Mouse (Mus musculus) heart, embryonic 12.5 days (tissue): ENCODE measurements at regions not wholly inside any gene's neighbourhood (a gene's known extent, or its start where the extent isn't known, plus 50 kb on each side); places are given as distances from the start of the nearest gene placed in this dataset.
"Not testable (repeated sequence)": the region's sequence is repeated elsewhere in the genome, so short reads cannot be mapped to it uniquely, and the experiment has no call there.

Experiments
- ATAC-seq: fragments of 200-750 bp; cut with Nextera tagmentation; 2 replicates; pipeline ENCODE4 v1.8.0; 2017; ENCODE audit warnings: moderate TSS enrichment, moderate library complexity; ENCODE audit not compliant: insufficient number of reproducible peaks, low FRiP score
- H3K27ac ChIP-seq: fragments of 300-500 bp; sonication (generic); 2 replicates; pipeline ENCODE4 v1.5.1; 2016; ENCODE audit warnings: mild to moderate bottlenecking, moderate library complexity; ENCODE audit not compliant: poor library complexity, severe bottlenecking
- H3K27me3 ChIP-seq: fragments of 300-500 bp; sonication (generic); replicated peaks from 2 replicates; pipeline ENCODE4 v1.6.1; 2016; ENCODE audit warnings: mild to moderate bottlenecking, moderate library complexity
- H3K36me3 ChIP-seq: fragments of 300-500 bp; sonication (generic); 2 replicates; pipeline ENCODE4 v1.6.1; 2016; ENCODE audit warnings: mild to moderate bottlenecking, moderate library complexity
- H3K4me1 ChIP-seq: fragments of 300-500 bp; sonication (generic); replicated peaks from 2 replicates; pipeline ENCODE4 v1.6.1; 2016; ENCODE audit warnings: mild to moderate bottlenecking
- H3K4me2 ChIP-seq: fragments of 300-500 bp; sonication (generic); 2 replicates; pipeline ENCODE4 v1.6.1; 2016; ENCODE audit warnings: mild to moderate bottlenecking, moderate library complexity
- H3K4me3 ChIP-seq: fragments of 300-500 bp; sonication (generic); 2 replicates; pipeline ENCODE4 v1.5.1; 2016; ENCODE audit warnings: mild to moderate bottlenecking
- H3K9ac ChIP-seq: fragments of 300-500 bp; sonication (generic); 2 replicates; pipeline ENCODE4 v1.6.1; 2016; ENCODE audit warnings: mild to moderate bottlenecking, moderate library complexity
- H3K9me3 ChIP-seq: fragments of 300-500 bp; sonication (generic); replicated peaks from 2 replicates; pipeline ENCODE4 v1.6.1; 2016; ENCODE audit warnings: mild to moderate bottlenecking, moderate library complexity
- WGBS: fragments of 180-500 bp; shearing (Covaris S2); methylation state at CpG from one replicate; pipeline ENCODE4 v1.1.7; 2016; 5-methylcytosine and 5-hydroxymethylcytosine counted together

GRCm38 (mm10) chr1:189515476-189515875 is 113.4 kb upstream of the Kcnk2 start:
- WGBS = 74% methylated on average over 7 of the region's 7 CpGs

GRCm38 (mm10) chr1:189513358-189513757 is 111.3 kb upstream of the Kcnk2 start:
- Histone ChIP-seq H3K4me2 (no peak overlapping the region), H3K4me3 (no peak overlapping the region), H3K27ac (no peak overlapping the region), H3K9me3 (peaks cover 13% of the 10 kb centered on the region), H3K36me3 (no peaks in the 10 kb centered on the region), H3K4me1 (no peaks in the 10 kb centered on the region), H3K9ac (no peak overlapping the region), H3K27me3 (no peaks in the 10 kb centered on the region)
- WGBS = 59% methylated on average over 4 of the region's 4 CpGs
- no peak for ATAC-seq

More at GRCm38 (mm10) chr1:189515476-189515875, 113.4 kb upstream of the Kcnk2 start:
- Histone ChIP-seq H3K27ac (no peak overlapping the region), H3K9me3 (0 out of 2 replicates have a peak, but pooled peaks cover 5% of the 10 kb centered on the region), H3K4me2 (no peak overlapping the region), H3K9ac (no peak overlapping the region), H3K36me3 (no peaks in the 10 kb centered on the region), H3K4me1 (no peaks in the 10 kb centered on the region), H3K27me3 (no peaks in the 10 kb centered on the region), H3K4me3 (no peak overlapping the region)
- ATAC-seq = no peak

- not testable (repeated sequence) for H3K9ac ChIP-seq, H3K36me3 ChIP-seq, H3K4me1 ChIP-seq, H3K4me3 ChIP-seq, H3K27me3 ChIP-seq, ATAC-seq, H3K27ac ChIP-seq, H3K4me2 ChIP-seq
- H3K9me3 ChIP-seq = peaks cover 19% of the 10 kb centered on the region
- 67% methylated on average over 1 of the region's 1 CpGs for WGBS
Measured at GRCm38 (mm10) chr1:189507301-189507700, 105.2 kb upstream of the Kcnk2 start.

GRCm38 (mm10) chr1:189499703-189500102 is 97.6 kb upstream of the Kcnk2 start:
- 62% methylated on average over 3 of the region's 3 CpGs for WGBS
- no peak overlapping the region for H3K4me3 ChIP-seq
- H3K4me1 ChIP-seq = no peaks in the 10 kb centered on the region
- no peak for ATAC-seq
- H3K9ac ChIP-seq = no peak overlapping the region
- H3K36me3 ChIP-seq = no peaks in the 10 kb centered on the region
- no peaks in the 10 kb centered on the region for H3K9me3 ChIP-seq
- H3K4me2 ChIP-seq = no peak overlapping the region
- H3K27me3 ChIP-seq = no peaks in the 10 kb centered on the region
- no peak overlapping the region for H3K27ac ChIP-seq

- H3K27ac ChIP-seq = no peak overlapping the region
- no peak for ATAC-seq
- no peaks in the 10 kb centered on the region for H3K27me3 ChIP-seq
- no peaks in the 10 kb centered on the region for H3K36me3 ChIP-seq
- H3K4me3 ChIP-seq = no peak overlapping the region
- no peaks in the 10 kb centered on the region for H3K4me1 ChIP-seq
- no peak overlapping the region for H3K4me2 ChIP-seq
- no peaks in the 10 kb centered on the region for H3K9me3 ChIP-seq
- H3K9ac ChIP-seq = no peak overlapping the region
- WGBS = 70% methylated on average over 4 of the region's 4 CpGs
Measured at GRCm38 (mm10) chr1:189499141-189499540, 97.1 kb upstream of the Kcnk2 start.

- Histone ChIP-seq H3K36me3 (no peaks in the 10 kb centered on the region), H3K9me3 (no peaks in the 10 kb centered on the region), H3K27me3 (no peaks in the 10 kb centered on the region), H3K27ac (no peak overlapping the region), H3K4me1 (no peaks in the 10 kb centered on the region), H3K4me3 (no peak overlapping the region), H3K9ac (no peak overlapping the region), H3K4me2 (no peak overlapping the region)
- no peak for ATAC-seq
- 78% methylated on average over 9 of the region's 9 CpGs for WGBS
Measured at GRCm38 (mm10) chr1:189497031-189497430, 95.0 kb upstream of the Kcnk2 start.

GRCm38 (mm10) chr1:189495386-189496150 is 93.5 kb upstream of the Kcnk2 start:
- Histone ChIP-seq H3K27ac (no peak overlapping the region), H3K36me3 (no peaks in the 10 kb centered on the region), H3K27me3 (no peaks in the 10 kb centered on the region), H3K4me3 (no peak overlapping the region), H3K9me3 (no peaks in the 10 kb centered on the region), H3K4me1 (no peaks in the 10 kb centered on the region), H3K9ac (no peak overlapping the region), H3K4me2 (no peak overlapping the region)
- ATAC-seq = 0 out of 2 replicates have a peak, but pooled peaks have one; percentile 9
- 58% methylated on average over 11 of the region's 11 CpGs for WGBS

- Histone ChIP-seq H3K4me2 (no peak overlapping the region), H3K27me3 (no peaks in the 10 kb centered on the region), H3K36me3 (no peaks in the 10 kb centered on the region), H3K27ac (no peak overlapping the region), H3K4me3 (no peak overlapping the region), H3K4me1 (no peaks in the 10 kb centered on the region), H3K9ac (no peak overlapping the region), H3K9me3 (no peaks in the 10 kb centered on the region)
- 86% methylated on average over 11 of the region's 11 CpGs for WGBS
- no peak for ATAC-seq
Measured at GRCm38 (mm10) chr1:189494896-189495295, 92.8 kb upstream of the Kcnk2 start.

- H3K4me3 ChIP-seq = no peak overlapping the region
- no peaks in the 10 kb centered on the region for H3K4me1 ChIP-seq
- no peaks in the 10 kb centered on the region for H3K36me3 ChIP-seq
- 93% methylated on average over 4 of the region's 4 CpGs for WGBS
- H3K27me3 ChIP-seq = no peaks in the 10 kb centered on the region
- H3K9ac ChIP-seq = no peak overlapping the region
- no peak overlapping the region for H3K27ac ChIP-seq
- no peak overlapping the region for H3K4me2 ChIP-seq
- no peak for ATAC-seq
- 0 out of 2 replicates have a peak, but pooled peaks cover 6% of the 10 kb centered on the region for H3K9me3 ChIP-seq
Measured at GRCm38 (mm10) chr1:189485336-189485735, 83.3 kb upstream of the Kcnk2 start.

GRCm38 (mm10) chr1:189483331-189483730 is 81.3 kb upstream of the Kcnk2 start:
- ATAC-seq = no peak
- Histone ChIP-seq H3K27ac (no peak overlapping the region), H3K9ac (no peak overlapping the region), H3K27me3 (no peaks in the 10 kb centered on the region), H3K36me3 (no peaks in the 10 kb centered on the region), H3K4me2 (no peak overlapping the region), H3K9me3 (0 out of 2 replicates have a peak, but pooled peaks cover 6% of the 10 kb centered on the region), H3K4me1 (no peaks in the 10 kb centered on the region), H3K4me3 (no peak overlapping the region)
- 78% methylated on average over 7 of the region's 7 CpGs for WGBS

GRCm38 (mm10) chr1:189478051-189478450 is 76.0 kb upstream of the Kcnk2 start:
- 41% methylated on average over 6 of the region's 6 CpGs for WGBS
- Histone ChIP-seq H3K27ac (no peak overlapping the region), H3K4me1 (0 out of 2 replicates have a peak, but pooled peaks cover 3% of the 10 kb centered on the region), H3K27me3 (no peaks in the 10 kb centered on the region), H3K9me3 (no peaks in the 10 kb centered on the region), H3K36me3 (no peaks in the 10 kb centered on the region), H3K9ac (no peak overlapping the region), H3K4me3 (no peak overlapping the region), H3K4me2 (no peak overlapping the region)
- ATAC-seq = no peak

- ATAC-seq = no peak
- H3K9me3 ChIP-seq = no peaks in the 10 kb centered on the region
- 0 out of 2 replicates have a peak, but pooled peaks cover 3% of the 10 kb centered on the region for H3K4me1 ChIP-seq
- H3K36me3 ChIP-seq = no peaks in the 10 kb centered on the region
- no peak overlapping the region for H3K27ac ChIP-seq
- no peaks in the 10 kb centered on the region for H3K27me3 ChIP-seq
- WGBS = 89% methylated on average over 14 of the region's 14 CpGs
- no peak overlapping the region for H3K4me3 ChIP-seq
- no peak overlapping the region for H3K4me2 ChIP-seq
- no peak overlapping the region for H3K9ac ChIP-seq
Measured at GRCm38 (mm10) chr1:189476796-189477195, 74.7 kb upstream of the Kcnk2 start.
